8 mouse cellular contexts compared by ENCODE assay signal in genomic region chr17:87314530-87314946, GRCm38 (mm10). TPM values are rescaled to one million over a fixed set of nuclear protein-coding genes. Genes with fewer than 3 reads are reported as not detected.
A peak's percentile ranks its signal among the peaks of the same experiment; 100 is the strongest.
DNase-seq lines count a peak whose midpoint lies in the region; ATAC-seq and TF ChIP-seq lines count a peak whose summit lies in the region.

No protein-coding gene starts in this region.

- no peak overlapping the region for H3K9ac ChIP-seq in kidney, embryonic 16.5 days (replicated peaks; ENCODE audit: low read length)
- H3K9ac ChIP-seq in stomach, postnatal 0 days (ENCODE audit: low read length): peak overlapping the region; percentile 27; the same call in 1 of the 2 replicates

- no peak overlapping the region for H3K4me3 ChIP-seq in kidney, embryonic 16.5 days (ENCODE audit: low read length)
- no peak overlapping the region for H3K4me3 ChIP-seq in stomach, postnatal 0 days (ENCODE audit: low read depth, low read length)

- no peaks in the 10 kb centered on the region for H3K36me3 ChIP-seq in kidney, embryonic 16.5 days (ENCODE audit: insufficient read depth, low read length)
- H3K36me3 ChIP-seq in stomach, postnatal 0 days (ENCODE audit: control insufficient read depth, insufficient read depth, low read length): no peaks in the 10 kb centered on the region

- TF ChIP-seq EP300 in stomach, postnatal 0 days (optimal IDR thresholded peaks at IDR 0.05): no peak

- no peak overlapping the region for H3K27ac ChIP-seq in kidney, embryonic 16.5 days (ENCODE audit: low read length)
- H3K27ac ChIP-seq in stomach, postnatal 0 days (replicated peaks): 0 out of 2 replicates have a peak overlapping the region, but pooled peaks have one; percentile 13

- WGBS in kidney, embryonic 16.5 days: 71% methylated on average over 5 of the region's 5 CpGs
- 54% methylated on average over 5 of the region's 5 CpGs for WGBS in stomach, postnatal 0 days

- H3K4me2 ChIP-seq in kidney, embryonic 16.5 days (replicated peaks; ENCODE audit: low read depth, low read length): 0 out of 2 replicates have a peak overlapping the region, but pooled peaks have one; percentile 9
- H3K4me2 ChIP-seq in stomach, postnatal 0 days (replicated peaks; ENCODE audit: low read depth): no peak overlapping the region

- no peaks in the 10 kb centered on the region for H3K27me3 ChIP-seq in kidney, embryonic 16.5 days (ENCODE audit: insufficient read depth, low read length)
- no peaks in the 10 kb centered on the region for H3K27me3 ChIP-seq in stomach, postnatal 0 days (ENCODE audit: control insufficient read depth, insufficient read depth, low read length)

- no peaks in the 10 kb centered on the region for H3K9me3 ChIP-seq in kidney, embryonic 16.5 days (ENCODE audit: low read length)
- no peaks in the 10 kb centered on the region for H3K9me3 ChIP-seq in stomach, postnatal 0 days (ENCODE audit: control insufficient read depth, low read length)

- ATAC-seq in granulocyte monocyte progenitor cell, adult 5-6 weeks (replicated peaks; ENCODE audit: poor library complexity, severe bottlenecking): peak; percentile 55
- ATAC-seq in kidney, embryonic 16.5 days (ENCODE audit: low FRiP score, low TSS enrichment): peak; percentile 10; the same call in 1 of the 2 replicates
- peak; percentile 74 for ATAC-seq in stomach, postnatal 0 days (ENCODE audit: low FRiP score, low TSS enrichment)

- H3K4me1 ChIP-seq in kidney, embryonic 16.5 days (ENCODE audit: insufficient read depth, low read length): peaks cover 24% of the 10 kb centered on the region
- peaks cover 10% of the 10 kb centered on the region for H3K4me1 ChIP-seq in stomach, postnatal 0 days (replicated peaks; ENCODE audit: control insufficient read depth, insufficient read depth)

- DNase-seq in ovary, postnatal 36 days (ENCODE audit: low spot score): peak; percentile 28
- DNase-seq in ovary, adult 18-20 months (ENCODE audit: low spot score): no peak
- DNase-seq in cerebellum, adult 11-12 months: peak; percentile 82
- peak; percentile 52 to 72 for DNase-seq in lung, postnatal 4 days
- peak; percentile 75 for DNase-seq in stomach, postnatal 0 days (ENCODE audit: low spot score)
- DNase-seq in embryo, embryonic 11 days: no peak

- TF ChIP-seq CTCF in stomach, postnatal 0 days (IDR thresholded peaks at IDR 0.05; ENCODE audit: low read depth): no peak

RNA-seq across cellular contexts. Expression of gene Ttc7, which starts 31.9 kb away (rescaled TPM):
- 68.9 and 94.1 TPM in 2 replicates for total RNA-seq in granulocyte monocyte progenitor cell, adult 5-6 weeks (2014; fragmentation: Nextera tagmentation)
- 42.2 and 46.7 TPM in 2 replicates for total RNA-seq in granulocyte monocyte progenitor cell, adult 5-6 weeks (2017)
- polyA plus RNA-seq in kidney, embryonic 16.5 days (2015; fragmentation: Nextera tagmentation; extraction: Ambion mirVana): 8.7 and 9.4 TPM in 2 replicates
- polyA plus RNA-seq in stomach, postnatal 0 days (2015; fragmentation: Nextera tagmentation; extraction: Ambion mirVana): 19.9 and 21.2 TPM in 2 replicates

RNA-seq across cellular contexts. Expression of gene Mcfd2, which starts 48.8 kb away (rescaled TPM):
- total RNA-seq in granulocyte monocyte progenitor cell, adult 5-6 weeks (2014; fragmentation: Nextera tagmentation): 64.9 and 73.6 TPM in 2 replicates
- total RNA-seq in granulocyte monocyte progenitor cell, adult 5-6 weeks (2017): 112 and 128 TPM in 2 replicates
- polyA plus RNA-seq in kidney, embryonic 16.5 days (2015; fragmentation: Nextera tagmentation; extraction: Ambion mirVana): 132 and 151 TPM in 2 replicates
- 80.4 and 84.4 TPM in 2 replicates for polyA plus RNA-seq in stomach, postnatal 0 days (2015; fragmentation: Nextera tagmentation; extraction: Ambion mirVana)

Comparison
In these comparisons a context has a peak if more than half of its experiments do, and no peak if none do; other contexts are left out.
1. DNase-seq: peak in ovary, postnatal 36 days (single experiment), cerebellum, adult 11-12 months (single experiment), lung, postnatal 4 days (2 of 2) and stomach, postnatal 0 days (single experiment); none in ovary, adult 18-20 months (single experiment) and embryo, embryonic 11 days (single experiment).
2. ATAC-seq: peak in every context shown above with its lines; median percentile 74 in stomach, postnatal 0 days; 55 in granulocyte monocyte progenitor cell, adult 5-6 weeks; 10 in kidney, embryonic 16.5 days.